9 mouse cellular contexts compared by ENCODE assay signal in genomic region chr5:135690401-135690800, GRCm38 (mm10). TPM values are rescaled to one million over a fixed set of nuclear protein-coding genes. Genes with fewer than 3 reads are reported as not detected.
A peak's percentile ranks its signal among the peaks of the same experiment; 100 is the strongest.
DNase-seq lines count a peak whose midpoint lies in the region; ATAC-seq and TF ChIP-seq lines count a peak whose summit lies in the region.
"Had no signal": no experiment of that assay in that cellular context is flagged by ENCODE, and none has a peak within 500 bp of the region (broad histone marks: within the 10 kb centered on the region; RNA-seq: fewer than 3 reads in every experiment).

No protein-coding gene starts in this region.

- peak overlapping the region; percentile 99 for H3K4me2 ChIP-seq in heart, postnatal 0 days (ENCODE audit: low read depth, low read length)
- H3K4me2 ChIP-seq in embryonic facial prominence, embryonic 11.5 days (ENCODE audit: low read depth, low read length) = peak overlapping the region; percentile 92; the same call in 1 of the 2 replicates
- peak overlapping the region; percentile 85 for H3K4me2 ChIP-seq in hindbrain, embryonic 15.5 days
- peak overlapping the region; percentile 96 for H3K4me2 ChIP-seq in midbrain, embryonic 12.5 days (replicated peaks)

- WGBS in heart, postnatal 0 days = 85% methylated on average over 5 of the region's 5 CpGs
- 90% methylated on average over 5 of the region's 5 CpGs for WGBS in embryonic facial prominence, embryonic 11.5 days
- 81% methylated on average over 5 of the region's 5 CpGs for WGBS in hindbrain, embryonic 15.5 days
- WGBS in midbrain, embryonic 12.5 days = 85% methylated on average over 5 of the region's 5 CpGs

- peaks cover 24% of the 10 kb centered on the region for H3K4me1 ChIP-seq in heart, postnatal 0 days (ENCODE audit: control insufficient read depth, insufficient read depth)
- H3K4me1 ChIP-seq in embryonic facial prominence, embryonic 11.5 days (ENCODE audit: control insufficient read depth, insufficient read depth, low read length) = no peaks in the 10 kb centered on the region
- H3K4me1 ChIP-seq in hindbrain, embryonic 15.5 days (replicated peaks) = peaks cover 22% of the 10 kb centered on the region
- H3K4me1 ChIP-seq in midbrain, embryonic 12.5 days = peaks cover 23% of the 10 kb centered on the region

- H3K4me3 ChIP-seq in heart, postnatal 0 days (ENCODE audit: low read depth, low read length) = peak overlapping the region; percentile 86
- H3K4me3 ChIP-seq in embryonic facial prominence, embryonic 11.5 days (ENCODE audit: low read depth, low read length) = no peak overlapping the region
- H3K4me3 ChIP-seq in hindbrain, embryonic 15.5 days = peak overlapping the region; percentile 88
- peak overlapping the region; percentile 73 for H3K4me3 ChIP-seq in midbrain, embryonic 12.5 days

- no peak for DNase-seq in heart, postnatal 0 days (ENCODE audit: low spot score)
- DNase-seq in heart, adult 9 months (ENCODE audit: low spot score in 2 of 2) = no peak
- DNase-seq in embryonic facial prominence, embryonic 11.5 days (ENCODE audit: low spot score) = no peak
- DNase-seq in Muller cell, postnatal 12 days (ENCODE audit: inconsistent ontology term) = no peak
- DNase-seq in cerebellum, postnatal 14 days = no peak
- DNase-seq in layer of hippocampus, adult 9-11 months = no peak

- H3K27me3 ChIP-seq in heart, postnatal 0 days (ENCODE audit: control insufficient read depth, insufficient read depth, low read length) = no peaks in the 10 kb centered on the region
- no peaks in the 10 kb centered on the region for H3K27me3 ChIP-seq in embryonic facial prominence, embryonic 11.5 days (ENCODE audit: control insufficient read depth, insufficient read depth, low read length)
- no peaks in the 10 kb centered on the region for H3K27me3 ChIP-seq in hindbrain, embryonic 15.5 days
- no peaks in the 10 kb centered on the region for H3K27me3 ChIP-seq in midbrain, embryonic 12.5 days

- TF ChIP-seq EP300 in heart, postnatal 0 days (IDR thresholded peaks at IDR 0.05; ENCODE audit: low read depth) = no peak

- H3K27ac ChIP-seq in heart, postnatal 0 days (ENCODE audit: low read depth) = peak overlapping the region; percentile 38; the same call in 1 of the 2 replicates
- no peak overlapping the region for H3K27ac ChIP-seq in embryonic facial prominence, embryonic 11.5 days (replicated peaks; ENCODE audit: low read depth, low read length)
- no peak overlapping the region for H3K27ac ChIP-seq in hindbrain, embryonic 15.5 days (replicated peaks)
- H3K27ac ChIP-seq in midbrain, embryonic 12.5 days (replicated peaks) = no peak overlapping the region

- peak overlapping the region; percentile 84 for H3K9ac ChIP-seq in heart, postnatal 0 days (replicated peaks; ENCODE audit: low read depth, low read length)
- peak overlapping the region; percentile 67; the same call in 1 of the 2 replicates for H3K9ac ChIP-seq in embryonic facial prominence, embryonic 11.5 days (replicated peaks; ENCODE audit: low read length)
- H3K9ac ChIP-seq in hindbrain, embryonic 15.5 days = no peak overlapping the region
- H3K9ac ChIP-seq in midbrain, embryonic 12.5 days (replicated peaks) = peak overlapping the region; percentile 77; the same call in 1 of the 2 replicates

- H3K36me3 ChIP-seq in heart, postnatal 0 days (replicated peaks; ENCODE audit: control insufficient read depth, insufficient read depth, low read length) = peaks cover 4% of the 10 kb centered on the region; the same call in 1 of the 2 replicates
- no peaks in the 10 kb centered on the region for H3K36me3 ChIP-seq in embryonic facial prominence, embryonic 11.5 days (replicated peaks; ENCODE audit: control insufficient read depth, insufficient read depth, low read depth, low read length)
- no peaks in the 10 kb centered on the region for H3K36me3 ChIP-seq in hindbrain, embryonic 15.5 days
- no peaks in the 10 kb centered on the region for H3K36me3 ChIP-seq in midbrain, embryonic 12.5 days

- no peak for ATAC-seq in heart, postnatal 0 days (ENCODE audit: insufficient read depth, low read depth)
- no peak for ATAC-seq in embryonic facial prominence, embryonic 11.5 days (replicated peaks; ENCODE audit: insufficient number of reproducible peaks, low FRiP score, low TSS enrichment, low read depth)
- no peak for ATAC-seq in hindbrain, embryonic 15.5 days (ENCODE audit: low FRiP score, low read depth)
- ATAC-seq in midbrain, embryonic 12.5 days (ENCODE audit: low FRiP score, low read depth) = no peak
- ATAC-seq: inflammation-experienced regulatory T-cells, adult 6 months had no signal

- no peaks in the 10 kb centered on the region for H3K9me3 ChIP-seq in heart, postnatal 0 days (replicated peaks; ENCODE audit: control insufficient read depth, low read length)
- H3K9me3 ChIP-seq in embryonic facial prominence, embryonic 11.5 days (replicated peaks; ENCODE audit: control insufficient read depth, low read length) = no peaks in the 10 kb centered on the region
- H3K9me3 ChIP-seq in hindbrain, embryonic 15.5 days = no peaks in the 10 kb centered on the region
- H3K9me3 ChIP-seq in midbrain, embryonic 12.5 days = no peaks in the 10 kb centered on the region

- TF ChIP-seq CTCF in heart, postnatal 0 days (IDR thresholded peaks at IDR 0.05; ENCODE audit: low read depth) = no peak

RNA-seq across cellular contexts. Expression of gene Por, which starts 20.6 kb away (rescaled TPM):
- total RNA-seq in heart, postnatal 0 days (2014; rRNA removed; ENCODE audit: low replicate concordance) = 71.7 and 85.6 TPM in 2 replicates
- polyA plus RNA-seq in heart, postnatal 0 days (2015; fragmentation: Nextera tagmentation; extraction: Ambion mirVana) = 44.9 and 45.0 TPM in 2 replicates
- 62.7 and 63.5 TPM in 2 replicates for polyA plus RNA-seq in embryonic facial prominence, embryonic 11.5 days (2014; fragmentation: Nextera tagmentation; extraction: Ambion mirVana)
- 96.4 and 106 TPM in 2 replicates for polyA plus RNA-seq in hindbrain, embryonic 15.5 days (2015; fragmentation: Nextera tagmentation; extraction: Ambion mirVana)
- polyA plus RNA-seq in midbrain, embryonic 12.5 days (2016; fragmentation: Nextera tagmentation; extraction: Ambion mirVana) = 141 and 145 TPM in 2 replicates

RNA-seq across cellular contexts. Expression of gene Tmem120a, which starts 53.8 kb away (rescaled TPM):
- total RNA-seq in heart, postnatal 0 days (2014; rRNA removed; ENCODE audit: low replicate concordance) = 25.6 and 32.6 TPM in 2 replicates
- polyA plus RNA-seq in heart, postnatal 0 days (2015; fragmentation: Nextera tagmentation; extraction: Ambion mirVana) = 33.9 and 34.2 TPM in 2 replicates
- polyA plus RNA-seq in embryonic facial prominence, embryonic 11.5 days (2014; fragmentation: Nextera tagmentation; extraction: Ambion mirVana) = 47.1 and 57.3 TPM in 2 replicates
- 88.4 and 89.2 TPM in 2 replicates for polyA plus RNA-seq in hindbrain, embryonic 15.5 days (2015; fragmentation: Nextera tagmentation; extraction: Ambion mirVana)
- 58.3 and 65.3 TPM in 2 replicates for polyA plus RNA-seq in midbrain, embryonic 12.5 days (2016; fragmentation: Nextera tagmentation; extraction: Ambion mirVana)

RNA-seq across cellular contexts. Expression of gene Rhbdd2, which starts 58.0 kb away (rescaled TPM):
- 6.7 and 11.6 TPM in 2 replicates for total RNA-seq in heart, postnatal 0 days (2014; rRNA removed; ENCODE audit: low replicate concordance)
- 37.8 and 40.0 TPM in 2 replicates for polyA plus RNA-seq in heart, postnatal 0 days (2015; fragmentation: Nextera tagmentation; extraction: Ambion mirVana)
- 43.1 and 46.4 TPM in 2 replicates for polyA plus RNA-seq in embryonic facial prominence, embryonic 11.5 days (2014; fragmentation: Nextera tagmentation; extraction: Ambion mirVana)
- 83.9 and 89.3 TPM in 2 replicates for polyA plus RNA-seq in hindbrain, embryonic 15.5 days (2015; fragmentation: Nextera tagmentation; extraction: Ambion mirVana)
- polyA plus RNA-seq in midbrain, embryonic 12.5 days (2016; fragmentation: Nextera tagmentation; extraction: Ambion mirVana) = 60.2 and 64.6 TPM in 2 replicates
